Mouse (Mus musculus) lung, adult 2 months (tissue): ENCODE measurements around the gene Atf7. TPM values are rescaled to one million over a fixed set of nuclear protein-coding genes. Genes with fewer than 3 reads are reported as not detected.
A peak's percentile ranks its signal among the peaks of the same experiment; 100 is the strongest.

Experiments
- DNase-seq: peaks from one replicate; pipeline ENCODE4 v3.0.0; 2022
- H3K4me1 ChIP-seq: fragments of 200-500 bp; 2 replicates; pipeline ENCODE4 v1.6.1; 2011; ENCODE audit warnings: low read length; ENCODE audit not compliant: control insufficient read depth, insufficient read depth
- H3K4me3 ChIP-seq: fragments of 200-500 bp; replicated peaks from 2 replicates; pipeline ENCODE3; 2011; ENCODE audit warnings: low read depth, mild to moderate bottlenecking, control low read depth, low read length; ENCODE audit errors: extremely low read depth
- CTCF ChIP-seq: fragments of 200-500 bp; IDR thresholded peaks from 2 replicates; pipeline ENCODE4 v1.5.1; 2011; ENCODE audit warnings: mild to moderate bottlenecking, low read length, control low read depth; ENCODE audit not compliant: insufficient read depth
- POLR2A ChIP-seq: fragments of 200-500 bp; IDR thresholded peaks from 2 replicates; pipeline ENCODE4 v1.6.1; 2011; ENCODE audit warnings: low read depth, mild to moderate bottlenecking, control low read depth, low read length, borderline replicate concordance; ENCODE audit errors: extremely low read depth
- whole genome bisulfite sequencing: fragments of 180-500 bp; shearing (Covaris S2); methylation state at CpG from one replicate; pipeline ENCODE4 v1.1.7; 2018; 5-methylcytosine and 5-hydroxymethylcytosine counted together
- polyA plus RNA-seq: library from polyadenylated mRNA; depleted of rRNA; stranded (reverse); fragments of >200 nt; gene quantifications from 2 replicates; pipeline ENCODE4 v1.2.3, GENCODE M21; 2012; rRNA removed

The Atf7 gene
- 90.4 and 119 TPM in 2 replicates for polyA plus RNA-seq

DNA sequence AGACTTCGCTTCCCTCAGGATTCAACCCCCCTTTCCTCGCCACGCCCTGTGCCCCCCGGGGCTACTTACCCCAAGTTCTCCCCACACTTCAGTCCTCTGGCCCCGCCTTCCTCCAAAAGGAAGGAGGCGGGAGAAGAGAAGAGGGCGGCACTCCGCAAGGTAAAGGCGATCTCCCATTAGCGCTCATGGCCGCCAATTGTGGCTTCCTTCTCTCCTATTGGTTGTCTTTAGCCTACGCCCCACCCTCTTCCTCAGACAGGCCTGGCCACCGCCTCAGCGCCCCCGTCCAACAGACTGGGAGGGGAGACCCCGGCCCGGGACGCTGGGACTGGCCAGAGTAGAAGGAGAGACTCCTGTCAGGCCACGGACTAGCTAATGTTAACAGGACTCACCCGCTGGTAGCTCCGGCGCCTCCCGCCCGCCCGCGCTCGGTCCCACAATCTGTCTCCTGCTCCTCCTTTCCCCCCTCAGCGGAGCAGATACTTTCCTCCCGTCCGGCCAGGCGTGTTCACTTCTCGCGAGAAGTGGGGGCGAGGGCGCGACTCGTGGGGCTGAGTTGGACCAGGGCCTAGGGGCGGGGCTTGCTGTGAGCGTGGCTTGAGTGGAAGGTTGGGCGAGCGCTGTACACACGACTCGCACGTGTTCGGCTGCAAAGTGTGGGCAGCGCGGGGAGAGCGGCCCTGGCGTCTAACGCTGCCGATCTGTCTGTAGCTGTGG lies at the start of gene Atf7, which contains the start of gene Gm28047:
Gene Atf7, minus strand, starts transcription at position 495 of the 717 bp plus-strand sequence.
Gene Gm28047, minus strand, starts transcription at position 98 of the 717 bp plus-strand sequence.
- Histone ChIP-seq H3K4me1 (peaks cover 5% of the 10 kb centered on the region; the same call in 1 of the 2 replicates), H3K4me3 (peak within 1 kb of the TSS; percentile 83)
- peak; percentile 100 for DNase-seq
- TF ChIP-seq CTCF (no peak), POLR2A (peak; percentile 85)
- WGBS: 1% methylated on average over 51 of the region's 51 CpGs

DNA sequence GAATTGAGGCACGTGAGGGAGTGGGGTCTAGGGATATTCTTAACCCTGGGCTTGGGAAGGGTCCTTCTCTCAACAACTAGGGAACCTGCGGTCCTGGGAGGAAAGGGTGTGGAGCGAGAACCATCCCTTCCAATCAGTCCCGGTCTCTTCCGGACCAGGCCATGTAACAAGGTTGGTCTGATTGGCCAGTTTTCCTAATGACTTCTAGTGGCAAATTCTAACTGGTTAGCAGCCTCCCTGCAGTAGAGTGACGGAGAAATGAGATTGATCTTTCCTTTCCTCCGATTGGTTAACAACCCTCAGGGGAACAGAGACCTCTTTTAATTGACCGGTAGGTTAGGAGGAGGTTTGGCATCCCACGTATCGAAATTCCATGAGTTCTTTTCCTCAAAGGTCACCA lies 48.3 kb upstream of the Atf7 start:
- peak; percentile 58 for DNase-seq
- Histone ChIP-seq H3K4me3 (peak overlapping the region; percentile 7), H3K4me1 (peaks cover 3% of the 10 kb centered on the region; the same call in 1 of the 2 replicates)
- WGBS: 18% methylated on average over 10 of the region's 10 CpGs
- TF ChIP-seq POLR2A: peak; percentile 70; the same call in 1 of the 2 replicates
- TF ChIP-seq CTCF: no peak

DNA sequence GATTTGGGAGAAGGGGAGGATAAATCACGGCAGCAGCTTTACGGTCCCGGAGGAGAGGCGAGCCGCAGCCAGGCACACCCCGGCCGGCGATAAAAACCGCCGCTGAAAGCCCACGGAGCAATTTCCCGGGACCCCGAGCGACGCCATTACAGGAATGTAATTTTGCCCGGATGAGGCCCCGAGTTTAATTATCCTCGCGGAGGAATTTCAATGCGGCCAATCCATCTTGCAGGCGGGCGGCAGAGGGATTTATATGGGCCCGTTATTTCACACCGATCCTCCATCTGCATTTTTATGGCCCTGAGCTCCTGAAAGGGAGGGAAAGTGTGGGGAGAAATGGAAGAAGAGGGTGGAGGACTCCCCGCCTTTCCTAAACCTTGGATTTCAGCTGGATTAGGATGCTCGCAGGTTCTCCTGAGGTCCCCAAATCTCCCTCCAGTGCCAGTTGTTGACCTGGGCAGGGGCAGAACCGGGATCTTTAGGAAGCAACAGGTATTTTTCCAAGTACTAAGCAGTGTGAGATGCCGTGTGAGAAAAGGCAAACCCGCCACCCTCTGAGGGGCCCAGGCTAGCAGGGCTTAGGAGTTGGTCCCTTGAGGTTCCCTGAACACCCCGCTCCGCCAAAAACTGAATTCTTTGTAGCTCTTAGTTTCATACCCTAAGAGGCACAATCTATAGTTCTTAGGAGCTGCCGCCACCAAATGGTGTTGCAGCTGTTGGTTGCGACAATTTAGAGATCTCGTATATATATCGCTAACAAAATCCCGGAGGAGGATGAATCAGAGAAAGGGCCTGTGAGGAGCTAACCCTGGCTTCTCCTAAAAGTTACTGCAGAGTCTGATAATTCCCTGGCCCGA lies 47.2 kb upstream of the Atf7 start, which contains the start of gene Atp5g2:
Gene Atp5g2, minus strand, starts transcription at position 138 of the 857 bp plus-strand sequence.
- peak; percentile 61 for DNase-seq
- WGBS: 9% methylated on average over 37 of the region's 37 CpGs
- H3K4me3 ChIP-seq: peak within 1 kb of the TSS; percentile 56
- H3K4me1 ChIP-seq: peaks cover 3% of the 10 kb centered on the region; the same call in 1 of the 2 replicates
- no peak for TF ChIP-seq POLR2A
- TF ChIP-seq CTCF: no peak

DNA sequence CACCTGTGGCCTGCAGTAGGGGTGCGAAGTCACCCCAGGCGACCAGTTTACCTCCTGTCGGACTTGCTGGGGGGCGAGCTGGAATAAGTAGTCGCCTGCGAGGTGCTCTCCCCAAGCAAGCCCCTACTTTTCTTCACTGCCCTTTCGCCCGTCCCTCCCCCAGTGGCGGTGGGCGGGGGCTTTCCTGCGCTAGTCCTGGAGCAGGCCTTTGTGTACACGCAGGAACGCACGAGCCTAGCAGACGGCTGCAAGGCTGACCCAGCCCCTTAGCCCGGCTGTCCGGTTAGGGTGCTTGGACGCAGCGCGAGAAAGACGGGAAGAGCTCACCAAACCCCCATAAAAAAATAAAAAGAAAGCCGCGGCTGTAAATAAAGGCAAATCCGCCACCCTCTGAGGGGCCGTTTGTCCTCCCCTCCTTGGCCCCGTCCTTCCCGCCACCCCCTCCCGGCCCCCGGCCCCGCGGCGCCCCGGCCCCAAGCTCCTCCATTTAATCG lies 46.5 kb upstream of the Atf7 start:
- DNase-seq: peak; percentile 85
- under 1% methylated on average over 34 of the region's 34 CpGs for WGBS
- Histone ChIP-seq H3K4me1 (peaks cover 3% of the 10 kb centered on the region; the same call in 1 of the 2 replicates), H3K4me3 (peak overlapping the region; percentile 56)
- no peak for TF ChIP-seq CTCF
- TF ChIP-seq POLR2A: peak; percentile 95; the same call in 1 of the 2 replicates

- WGBS: under 1% methylated on average over 53 of the region's 53 CpGs
- Histone ChIP-seq H3K4me3 (peak overlapping the region; percentile 97), H3K4me1 (peaks cover 3% of the 10 kb centered on the region; the same call in 1 of the 2 replicates)
- peak; percentile 95 for DNase-seq
- TF ChIP-seq CTCF (peak; percentile 99), POLR2A (peak; percentile 71; the same call in 1 of the 2 replicates)
Observed at GRCm38 (mm10) chr15:102670767-102671575, 45.7 kb upstream of the Atf7 start.

GRCm38 (mm10) chr15:102670281-102670680 lies 45.0 kb upstream of the Atf7 start:
- H3K4me3 ChIP-seq: peak overlapping the region; percentile 97
- WGBS: 6% methylated on average over 6 of the region's 6 CpGs
- no peak for DNase-seq
- H3K4me1 ChIP-seq: peaks cover 3% of the 10 kb centered on the region; the same call in 1 of the 2 replicates
- TF ChIP-seq CTCF (no peak), POLR2A (no peak)

DNA sequence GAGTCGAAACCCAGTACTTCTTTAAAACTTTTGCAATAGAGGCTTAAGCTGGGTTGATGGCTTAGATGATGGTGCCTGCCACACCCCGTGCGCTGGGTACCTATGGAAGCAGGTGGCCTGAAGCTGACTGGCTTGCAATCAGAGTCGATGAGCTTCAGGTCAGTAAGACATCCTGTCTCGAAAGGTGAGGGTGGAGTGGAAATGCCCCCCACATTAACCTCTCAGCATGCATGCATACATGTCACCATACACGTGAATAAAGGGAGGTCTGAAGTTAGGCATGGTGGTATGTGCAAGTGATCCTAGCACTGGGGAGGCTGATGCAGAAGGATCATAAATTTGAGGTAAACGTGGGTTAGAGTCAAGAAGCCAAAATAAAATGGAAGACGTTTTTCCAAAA lies 44.3 kb upstream of the Atf7 start:
- H3K4me1 ChIP-seq: peaks cover 3% of the 10 kb centered on the region; the same call in 1 of the 2 replicates
- TF ChIP-seq POLR2A (no peak), CTCF (no peak)
- WGBS: 78% methylated on average over 8 of the region's 8 CpGs
- DNase-seq: no peak
- no peak overlapping the region for H3K4me3 ChIP-seq

DNA sequence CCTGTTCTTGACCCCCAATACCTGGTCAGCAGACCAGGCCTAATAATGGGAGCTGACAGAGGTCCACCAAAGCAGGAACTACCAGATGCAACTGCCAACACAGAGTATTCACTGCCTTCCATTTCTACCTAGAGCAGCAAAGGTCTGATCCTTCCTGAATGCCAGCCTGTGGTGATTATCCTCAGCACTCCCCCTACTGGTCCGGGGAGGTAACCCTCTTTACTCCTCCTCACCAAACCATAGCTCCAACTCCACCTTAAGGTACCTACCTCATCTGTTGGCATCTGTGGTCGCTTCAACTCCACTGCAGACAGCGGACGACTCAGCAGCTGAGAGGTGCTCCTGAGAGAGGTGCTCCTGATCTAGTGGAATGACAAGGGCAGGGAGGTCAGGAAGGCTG lies 40.2 kb upstream of the Atf7 start:
- 34% methylated on average over 4 of the region's 4 CpGs for WGBS
- H3K4me1 ChIP-seq: peaks cover 3% of the 10 kb centered on the region; the same call in 1 of the 2 replicates
- H3K4me3 ChIP-seq: no peak overlapping the region
- TF ChIP-seq POLR2A (no peak), CTCF (peak; percentile 84)
- peak; percentile 54 for DNase-seq
